Comparison of ENCODE assay signal across 10 mouse cellular contexts in the genomic region with DNA sequence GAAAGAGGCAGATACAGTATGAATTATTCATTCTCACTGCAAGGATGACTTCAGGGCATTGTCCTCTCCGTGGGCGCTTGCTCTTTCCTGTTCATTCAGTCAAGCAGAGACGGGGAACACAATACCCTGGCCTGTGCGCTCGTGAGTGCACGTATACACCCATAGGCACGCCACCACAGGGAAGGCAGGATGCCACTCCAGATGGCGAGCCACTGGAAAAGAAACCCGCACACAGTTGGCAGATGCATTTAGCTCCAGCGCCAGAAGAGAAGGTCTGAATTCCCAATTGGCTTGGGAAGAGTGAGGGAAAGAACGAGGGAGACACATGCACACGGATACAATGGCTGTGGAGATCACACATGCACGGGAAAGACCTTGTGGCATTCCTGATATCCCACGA. TPM values are rescaled to one million over a fixed set of nuclear protein-coding genes. Genes with fewer than 3 reads are reported as not detected.
DNase-seq lines count a peak whose midpoint lies in the region; ATAC-seq and TF ChIP-seq lines count a peak whose summit lies in the region.
"Had no signal": no experiment of that assay in that cellular context is flagged by ENCODE, and none has a peak within 500 bp of the region (broad histone marks: within the 10 kb centered on the region; RNA-seq: fewer than 3 reads in every experiment).

No protein-coding gene starts in this region.

- no peaks in the 10 kb centered on the region for H3K36me3 ChIP-seq in lung, embryonic 15.5 days
- no peaks in the 10 kb centered on the region for H3K36me3 ChIP-seq in hindbrain, embryonic 12.5 days
- no peaks in the 10 kb centered on the region for H3K36me3 ChIP-seq in midbrain, embryonic 10.5 days
- H3K36me3 ChIP-seq: liver, embryonic 15.5 days had no signal

- H3K27me3 ChIP-seq in lung, embryonic 15.5 days = no peaks in the 10 kb centered on the region
- H3K27me3 ChIP-seq in hindbrain, embryonic 12.5 days = no peaks in the 10 kb centered on the region
- H3K27me3 ChIP-seq in midbrain, embryonic 10.5 days (ENCODE audit: low read depth, poor library complexity, severe bottlenecking) = no peaks in the 10 kb centered on the region
- H3K27me3 ChIP-seq in cerebellum, adult 2 months (ENCODE audit: control insufficient read depth, insufficient read depth, low read length) = no peaks in the 10 kb centered on the region
- H3K27me3 ChIP-seq: liver, embryonic 15.5 days had no signal

- H3K4me2 ChIP-seq in lung, embryonic 15.5 days = no peak overlapping the region
- 0 out of 2 replicates have a peak overlapping the region, but pooled peaks have one; percentile 6 for H3K4me2 ChIP-seq in hindbrain, embryonic 12.5 days (replicated peaks)
- H3K4me2 ChIP-seq: liver, embryonic 15.5 days had no signal

- TF ChIP-seq POLR2A in cerebellum, adult 2 months (IDR thresholded peaks at IDR 0.05; ENCODE audit: borderline replicate concordance, insufficient read depth, low read length) = no peak

- H3K4me1 ChIP-seq in lung, embryonic 15.5 days = peaks cover 34% of the 10 kb centered on the region
- peaks cover 21% of the 10 kb centered on the region for H3K4me1 ChIP-seq in hindbrain, embryonic 12.5 days
- H3K4me1 ChIP-seq in midbrain, embryonic 10.5 days = peaks cover 36% of the 10 kb centered on the region
- H3K4me1 ChIP-seq in cerebellum, adult 2 months (ENCODE audit: control insufficient read depth, insufficient read depth, low read length) = no peaks in the 10 kb centered on the region; the same call in 1 of the 2 replicates
- H3K4me1 ChIP-seq: liver, embryonic 15.5 days had no signal

- 0 out of 2 replicates have a peak overlapping the region, but pooled peaks have one; percentile 87 for H3K27ac ChIP-seq in lung, embryonic 15.5 days
- H3K27ac ChIP-seq in hindbrain, embryonic 12.5 days = peak overlapping the region; percentile 80
- H3K27ac ChIP-seq in midbrain, embryonic 10.5 days (replicated peaks) = peak overlapping the region; percentile 81
- H3K27ac ChIP-seq in cerebellum, adult 2 months (ENCODE audit: insufficient read depth, low read length) = no peak overlapping the region
- H3K27ac ChIP-seq: heart, embryonic 10.5 days; liver, embryonic 15.5 days had no signal

- no peak for DNase-seq in lung, adult 18-20 months
- DNase-seq in midbrain, embryonic 10.5 days (ENCODE audit: low spot score) = no peak
- DNase-seq in right cerebral cortex, postnatal 4 days = peak; percentile 37
- no peak for DNase-seq in cerebellum, adult 2 months
- no peak for DNase-seq in cerebellum, postnatal 4 days (ENCODE audit: low spot score in 2 of 2)
- DNase-seq in thymus, adult 18-20 months = no peak

- ATAC-seq in lung, embryonic 15.5 days (ENCODE audit: borderline replicate concordance, extremely low read depth, low FRiP score, low TSS enrichment) = no peak
- ATAC-seq in hindbrain, embryonic 12.5 days (ENCODE audit: low FRiP score) = peak; percentile 83

- WGBS in lung, embryonic 15.5 days = 86% methylated on average over 14 of the region's 14 CpGs
- WGBS in hindbrain, embryonic 12.5 days = 42% methylated on average over 14 of the region's 14 CpGs
- WGBS in midbrain, embryonic 10.5 days = 72% methylated on average over 14 of the region's 14 CpGs
- 11% methylated on average over 14 of the region's 14 CpGs for WGBS in cerebellum, adult 2 months

- H3K4me3 ChIP-seq in lung, embryonic 15.5 days = no peak overlapping the region
- no peak overlapping the region for H3K4me3 ChIP-seq in hindbrain, embryonic 12.5 days
- H3K4me3 ChIP-seq in midbrain, embryonic 10.5 days = no peak overlapping the region
- no peak overlapping the region for H3K4me3 ChIP-seq in cerebellum, adult 2 months (replicated peaks; ENCODE audit: insufficient read depth, low read depth, low read length)
- H3K4me3 ChIP-seq: heart, embryonic 10.5 days; liver, embryonic 15.5 days had no signal

- TF ChIP-seq CTCF in cerebellum, adult 2 months (IDR thresholded peaks at IDR 0.05; ENCODE audit: borderline replicate concordance, insufficient read depth, low read depth, low read length) = no peak

- no peaks in the 10 kb centered on the region for H3K9me3 ChIP-seq in lung, embryonic 15.5 days
- H3K9me3 ChIP-seq in hindbrain, embryonic 12.5 days (replicated peaks) = peaks cover 5% of the 10 kb centered on the region; the same call in 1 of the 2 replicates
- no peaks in the 10 kb centered on the region for H3K9me3 ChIP-seq in midbrain, embryonic 10.5 days (replicated peaks)
- H3K9me3 ChIP-seq: heart, embryonic 10.5 days; liver, embryonic 15.5 days had no signal

- no peak overlapping the region for H3K9ac ChIP-seq in lung, embryonic 15.5 days
- H3K9ac ChIP-seq in hindbrain, embryonic 12.5 days = no peak overlapping the region
- H3K9ac ChIP-seq: liver, embryonic 15.5 days had no signal

RNA-seq across cellular contexts. Expression of gene Wwc1, which starts 53.0 kb away (rescaled TPM):
- 16.2 and 16.7 TPM in 2 replicates for polyA plus RNA-seq in lung, embryonic 15.5 days (2015; fragmentation: Nextera tagmentation; extraction: Ambion mirVana)
- 14.6 and 15.2 TPM in 2 replicates for polyA plus RNA-seq in hindbrain, embryonic 12.5 days (2016; fragmentation: Nextera tagmentation; extraction: Ambion mirVana)
- polyA plus RNA-seq in midbrain, embryonic 10.5 days (2016; fragmentation: Nextera tagmentation; extraction: Ambion mirVana) = 5.0 and 5.3 TPM in 2 replicates
- polyA plus RNA-seq in cerebellum, adult 2 months (2012; rRNA removed) = 26.3 and 28.5 TPM in 2 replicates
